Mouse (Mus musculus): Measurements from ENCODE around the gene Grhl3.

GRCm38 (mm10) chr4:135599497-135600182 lies 26.2 kb upstream of the Grhl3 start:
- TF ChIP-seq GATA1 (IDR thresholded peaks at IDR 0.05; ENCODE audit: borderline replicate concordance, low read length) (no peak), FLI1 (IDR thresholded peaks at IDR 0.05; ENCODE audit: low read length) (no peak)

All from megakaryocyte, embryonic 14.5 days (primary cell).